Mouse (Mus musculus): Measurements from ENCODE around the gene Slc25a11. TPM values are rescaled to one million over a fixed set of nuclear protein-coding genes. Genes with fewer than 3 reads are reported as not detected.

Slc25a11 gene
- polyA plus RNA-seq, 1 experiment from 2014 or later: 152 TPM

DNA sequence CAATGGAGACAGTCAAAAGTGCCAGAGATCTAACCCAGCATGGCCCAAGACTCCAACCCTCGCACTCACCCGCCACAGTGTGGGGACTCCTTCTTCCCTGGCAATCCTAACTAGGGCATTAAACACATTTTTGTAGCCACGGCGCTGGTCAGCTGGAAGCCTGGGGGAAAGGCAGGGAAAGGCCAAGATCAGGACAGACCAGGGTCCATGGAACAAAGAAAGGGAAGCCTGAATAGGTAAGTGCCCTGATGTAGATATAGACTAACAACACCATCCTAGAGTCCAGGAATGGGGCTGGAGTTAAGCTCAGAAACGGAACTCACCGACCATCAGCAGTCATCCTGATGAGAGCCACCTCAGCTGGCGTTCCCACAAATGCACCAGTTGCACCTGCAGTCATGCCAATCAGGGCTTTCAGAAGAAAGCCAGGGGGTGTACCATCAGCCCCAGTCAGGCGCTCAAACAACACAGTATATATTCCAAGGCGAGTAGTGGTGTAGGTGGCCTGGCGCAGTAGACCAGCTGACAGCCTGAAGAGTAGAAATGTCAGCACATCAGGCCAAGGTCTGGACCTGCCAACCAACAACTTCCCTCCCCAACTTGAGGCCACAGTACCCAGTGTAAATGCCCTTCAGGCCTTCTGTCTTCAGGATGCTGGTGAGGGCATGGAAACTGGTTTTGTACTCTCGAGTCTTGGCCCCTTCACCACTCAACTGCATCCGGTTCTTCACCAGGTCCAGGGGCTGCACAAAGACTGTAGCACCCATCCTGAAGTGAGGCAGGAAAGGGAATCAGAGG, 1.6 kb downstream of the Slc25a11 start:
- Histone ChIP-seq H3K9ac (peak overlapping the region; percentile 81), H3K4me2 (replicated peaks) (peak overlapping the region; percentile 86), H3K9me3 (no peaks in the 10 kb centered on the region), H3K27ac (no peak overlapping the region), H3K4me3 (peak overlapping the region; percentile 67), H3K27me3 (replicated peaks) (no peaks in the 10 kb centered on the region; the same call in 1 of the 2 replicates), H3K4me1 (peaks cover 33% of the 10 kb centered on the region), H3K36me3 (peaks cover 44% of the 10 kb centered on the region)
- ATAC-seq (ENCODE audit: low FRiP score, low read depth): no peak
- 93% methylated on average over 12 of the region's 12 CpGs for WGBS

DNA sequence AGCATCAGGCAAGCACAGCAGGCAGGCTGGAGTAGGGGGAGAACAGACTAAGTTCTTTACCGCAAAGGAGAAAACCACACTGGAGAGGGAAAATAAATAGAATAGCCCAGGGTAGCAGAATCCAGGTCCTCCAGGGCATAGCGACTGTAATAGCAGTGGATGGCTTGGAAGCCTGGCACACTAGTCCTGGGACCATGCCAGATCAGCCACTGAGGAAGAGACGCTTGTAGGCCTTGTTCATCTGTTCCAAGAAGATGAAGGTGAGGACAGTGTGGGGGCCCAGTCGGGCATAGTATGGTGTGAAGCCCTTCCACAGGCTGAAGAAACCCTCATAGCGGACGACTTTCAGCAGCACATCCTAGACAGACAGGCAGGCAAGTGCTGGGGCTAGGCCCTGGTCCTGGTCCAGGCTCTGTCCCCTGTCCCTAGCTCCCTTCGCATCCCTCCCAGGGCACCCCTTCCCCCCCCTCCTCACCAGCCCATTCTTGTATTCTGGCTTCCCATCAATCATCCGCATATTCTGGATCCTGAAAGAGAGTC, 2.6 kb downstream of the Slc25a11 start:
- 96% methylated on average over 8 of the region's 8 CpGs for WGBS
- H3K4me2 ChIP-seq (replicated peaks): no peak overlapping the region
- no peak for ATAC-seq (ENCODE audit: low FRiP score, low read depth)
- H3K27me3 ChIP-seq (replicated peaks): no peaks in the 10 kb centered on the region; the same call in 1 of the 2 replicates
- peaks cover 34% of the 10 kb centered on the region for H3K36me3 ChIP-seq
- 0 out of 2 replicates have a peak overlapping the region, but pooled peaks have one; percentile 21 for H3K9ac ChIP-seq
- no peak overlapping the region for H3K4me3 ChIP-seq
- H3K27ac ChIP-seq: no peak overlapping the region
- no peaks in the 10 kb centered on the region for H3K9me3 ChIP-seq
- peaks cover 32% of the 10 kb centered on the region for H3K4me1 ChIP-seq

DNA sequence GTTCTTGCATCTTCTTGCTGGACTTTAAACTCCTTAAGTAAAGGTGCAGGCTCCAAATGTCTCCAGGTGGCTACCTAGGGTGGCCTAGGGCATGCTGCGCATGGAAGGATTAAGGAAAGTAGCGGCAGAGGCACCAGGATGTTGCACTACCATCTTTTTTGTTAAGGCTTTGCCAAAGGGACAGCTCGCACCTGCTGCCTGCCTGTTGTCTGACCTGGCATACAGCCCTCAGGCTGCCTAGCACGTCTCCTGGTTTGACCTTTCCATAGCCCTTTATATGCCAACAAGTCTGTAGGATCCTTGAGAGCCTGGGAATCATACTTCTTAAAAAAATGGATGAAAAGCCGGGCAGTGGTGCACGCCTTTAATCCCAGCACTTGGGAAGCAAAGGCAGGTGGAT, 4.2 kb downstream of the Slc25a11 start:
- no peaks in the 10 kb centered on the region for H3K9me3 ChIP-seq
- H3K9ac ChIP-seq: no peak overlapping the region
- peaks cover 19% of the 10 kb centered on the region for H3K4me1 ChIP-seq
- H3K27me3 ChIP-seq (replicated peaks): no peaks in the 10 kb centered on the region; the same call in 1 of the 2 replicates
- H3K4me2 ChIP-seq (replicated peaks): no peak overlapping the region
- 92% methylated on average over 6 of the region's 6 CpGs for WGBS
- no peak overlapping the region for H3K27ac ChIP-seq
- no peak for ATAC-seq (ENCODE audit: low FRiP score, low read depth)
- no peak overlapping the region for H3K4me3 ChIP-seq
- H3K36me3 ChIP-seq: peaks cover 26% of the 10 kb centered on the region

GRCm38 (mm10) chr11:70641241-70641640, 6.0 kb downstream of the Slc25a11 start:
- H3K9me3 ChIP-seq: no peaks in the 10 kb centered on the region
- H3K9ac ChIP-seq: no peak overlapping the region
- no peak overlapping the region for H3K4me2 ChIP-seq (replicated peaks)
- no peaks in the 10 kb centered on the region; the same call in 1 of the 2 replicates for H3K27me3 ChIP-seq (replicated peaks)
- peaks cover 26% of the 10 kb centered on the region for H3K36me3 ChIP-seq
- no peak overlapping the region for H3K27ac ChIP-seq
- ATAC-seq (ENCODE audit: low FRiP score, low read depth): no peak
- WGBS: 86% methylated on average over 7 of the region's 7 CpGs
- H3K4me3 ChIP-seq: no peak overlapping the region
- peaks cover 13% of the 10 kb centered on the region for H3K4me1 ChIP-seq

DNA sequence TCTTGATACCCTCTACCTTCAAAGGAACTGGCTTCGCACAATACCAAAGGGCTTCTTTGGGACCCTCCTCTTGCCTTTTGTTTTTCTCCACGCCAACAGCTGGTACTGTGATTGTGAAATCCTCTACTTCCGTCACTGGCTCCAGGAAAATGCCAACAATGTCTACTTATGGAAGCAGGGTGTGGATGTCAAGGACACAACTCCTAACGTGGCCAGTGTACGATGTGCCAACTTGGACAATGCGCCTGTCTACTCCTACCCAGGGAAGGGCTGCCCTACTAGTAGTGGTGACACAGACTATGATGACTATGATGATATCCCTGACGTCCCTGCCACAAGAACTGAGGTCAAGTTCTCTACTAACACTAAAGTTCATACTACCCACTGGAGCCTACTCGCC, 7.3 kb downstream of the Slc25a11 start:
- WGBS: 84% methylated on average over 8 of the region's 8 CpGs
- H3K4me1 ChIP-seq: 0 out of 2 replicates have a peak, but pooled peaks cover under 1% of the 10 kb centered on the region

GRCm38 (mm10) chr11:70638714-70639278, 8.5 kb downstream of the Slc25a11 start, which contains the start of gene Gp1ba:
Gp1ba (plus strand) TSS chr11:70639122.
- Histone ChIP-seq H3K36me3 (peaks cover 8% of the 10 kb centered on the region; the same call in 1 of the 2 replicates), H3K4me3 (no peak within 1 kb of the TSS), H3K4me1 (no peaks in the 10 kb centered on the region), H3K4me2 (replicated peaks) (no peak within 1 kb of the TSS), H3K9ac (no peak within 1 kb of the TSS), H3K27me3 (replicated peaks) (no peaks in the 10 kb centered on the region; the same call in 1 of the 2 replicates), H3K27ac (no peak within 1 kb of the TSS), H3K9me3 (no peaks in the 10 kb centered on the region)
- 59% methylated on average over 5 of the region's 5 CpGs for WGBS
- no peak for ATAC-seq (ENCODE audit: low FRiP score, low read depth)

More for the DNA sequence above, 7.3 kb downstream of the Slc25a11 start:
- H3K4me3 ChIP-seq: no peak overlapping the region
- H3K9ac ChIP-seq: no peak overlapping the region
- no peak overlapping the region for H3K27ac ChIP-seq
- no peaks in the 10 kb centered on the region; the same call in 1 of the 2 replicates for H3K27me3 ChIP-seq (replicated peaks)
- no peak overlapping the region for H3K4me2 ChIP-seq (replicated peaks)
- peaks cover 18% of the 10 kb centered on the region for H3K36me3 ChIP-seq
- ATAC-seq (ENCODE audit: low FRiP score, low read depth): no peak
- no peaks in the 10 kb centered on the region for H3K9me3 ChIP-seq

DNA sequence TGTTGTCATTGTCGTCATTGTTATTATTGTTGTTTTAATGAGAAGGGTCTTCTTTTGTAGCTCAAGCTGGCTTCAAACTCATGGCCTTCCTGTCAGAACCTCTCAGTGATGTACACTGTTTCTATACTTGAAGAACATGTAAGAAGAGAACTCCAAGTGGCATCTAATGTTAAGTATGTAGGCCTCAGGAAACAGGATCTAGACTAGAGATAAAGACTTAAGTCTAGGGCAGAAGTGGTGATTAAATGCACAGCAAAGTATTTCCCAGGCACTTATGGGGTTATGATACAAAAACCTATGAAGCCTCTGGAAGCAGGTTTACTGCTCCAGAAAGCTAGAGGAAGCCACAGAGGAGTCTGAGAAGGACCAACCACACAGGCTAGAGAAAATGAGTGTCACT, 9.0 kb downstream of the Slc25a11 start:
- Histone ChIP-seq H3K4me2 (replicated peaks) (no peak overlapping the region), H3K27me3 (replicated peaks) (no peaks in the 10 kb centered on the region; the same call in 1 of the 2 replicates), H3K9ac (no peak overlapping the region), H3K4me1 (no peaks in the 10 kb centered on the region), H3K4me3 (no peak overlapping the region), H3K36me3 (peaks cover 5% of the 10 kb centered on the region; the same call in 1 of the 2 replicates), H3K27ac (no peak overlapping the region), H3K9me3 (no peaks in the 10 kb centered on the region)
- no peak for ATAC-seq (ENCODE audit: low FRiP score, low read depth)
- WGBS: 81% methylated on average over 1 of the region's 1 CpGs

DNA sequence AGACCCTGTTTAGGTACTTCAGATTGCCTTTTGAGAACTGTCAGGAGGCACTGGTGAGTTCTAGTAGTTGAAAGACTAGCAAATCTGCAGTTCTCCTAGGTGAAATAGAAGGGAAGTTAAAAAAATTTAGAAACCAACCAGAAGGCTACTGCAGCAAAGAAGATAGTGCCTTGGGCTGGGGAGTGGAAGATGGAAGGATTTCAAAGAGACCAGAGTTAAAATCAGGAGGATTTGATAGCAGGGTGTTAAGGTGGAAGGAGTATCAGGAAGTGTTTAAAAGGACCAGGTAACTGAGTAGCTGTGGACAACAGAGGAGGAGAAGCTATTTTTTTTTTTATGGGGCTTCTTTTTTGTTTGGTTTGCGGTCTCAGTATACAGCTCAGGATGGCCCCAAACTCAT, 9.5 kb downstream of the Slc25a11 start:
- WGBS: 88% methylated on average over 1 of the region's 1 CpGs
- Histone ChIP-seq H3K36me3 (peaks cover under 1% of the 10 kb centered on the region; the same call in 1 of the 2 replicates), H3K9ac (no peak overlapping the region), H3K9me3 (no peaks in the 10 kb centered on the region), H3K27me3 (replicated peaks) (no peaks in the 10 kb centered on the region; the same call in 1 of the 2 replicates), H3K4me1 (no peaks in the 10 kb centered on the region), H3K4me3 (no peak overlapping the region), H3K27ac (no peak overlapping the region), H3K4me2 (replicated peaks) (no peak overlapping the region)
- no peak for ATAC-seq (ENCODE audit: low FRiP score, low read depth)

DNA sequence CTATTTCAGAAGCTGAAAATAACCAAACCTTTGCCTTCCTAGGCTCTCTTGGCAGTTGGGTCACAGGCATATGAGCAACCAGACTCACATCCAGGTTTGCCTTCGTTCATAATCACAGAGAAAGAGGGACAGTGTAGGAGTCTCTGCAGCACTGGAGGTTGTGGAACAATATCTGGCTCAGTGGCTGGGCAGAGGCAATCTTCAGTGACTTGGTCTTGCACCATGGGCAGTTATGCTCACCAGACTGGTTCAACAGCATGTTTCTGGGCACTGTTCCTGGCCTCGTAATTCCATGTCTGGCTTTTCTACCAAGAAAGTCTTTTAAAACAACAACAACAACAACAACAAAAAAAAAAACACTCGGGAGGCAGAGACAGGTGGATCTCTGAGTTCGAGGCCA, 11.7 kb downstream of the Slc25a11 start:
- H3K9ac ChIP-seq: no peak overlapping the region
- H3K4me3 ChIP-seq: no peak overlapping the region
- no peaks in the 10 kb centered on the region for H3K36me3 ChIP-seq
- H3K4me1 ChIP-seq: no peaks in the 10 kb centered on the region
- no peaks in the 10 kb centered on the region for H3K9me3 ChIP-seq
- H3K4me2 ChIP-seq (replicated peaks): no peak overlapping the region
- no peaks in the 10 kb centered on the region; the same call in 1 of the 2 replicates for H3K27me3 ChIP-seq (replicated peaks)
- WGBS: 84% methylated on average over 4 of the region's 4 CpGs
- no peak for ATAC-seq (ENCODE audit: low FRiP score, low read depth)
- H3K27ac ChIP-seq: no peak overlapping the region

GRCm38 (mm10) chr11:70630129-70630528, 17.1 kb downstream of the Slc25a11 start:
- H3K9ac ChIP-seq: no peak overlapping the region
- ATAC-seq (ENCODE audit: low FRiP score, low read depth): no peak
- no peak overlapping the region for H3K27ac ChIP-seq
- no peaks in the 10 kb centered on the region for H3K36me3 ChIP-seq
- no peak overlapping the region for H3K4me2 ChIP-seq (replicated peaks)
- no peaks in the 10 kb centered on the region for H3K4me1 ChIP-seq
- WGBS: 84% methylated on average over 7 of the region's 7 CpGs
- H3K27me3 ChIP-seq (replicated peaks): no peaks in the 10 kb centered on the region
- H3K9me3 ChIP-seq: no peaks in the 10 kb centered on the region
- no peak overlapping the region for H3K4me3 ChIP-seq

DNA sequence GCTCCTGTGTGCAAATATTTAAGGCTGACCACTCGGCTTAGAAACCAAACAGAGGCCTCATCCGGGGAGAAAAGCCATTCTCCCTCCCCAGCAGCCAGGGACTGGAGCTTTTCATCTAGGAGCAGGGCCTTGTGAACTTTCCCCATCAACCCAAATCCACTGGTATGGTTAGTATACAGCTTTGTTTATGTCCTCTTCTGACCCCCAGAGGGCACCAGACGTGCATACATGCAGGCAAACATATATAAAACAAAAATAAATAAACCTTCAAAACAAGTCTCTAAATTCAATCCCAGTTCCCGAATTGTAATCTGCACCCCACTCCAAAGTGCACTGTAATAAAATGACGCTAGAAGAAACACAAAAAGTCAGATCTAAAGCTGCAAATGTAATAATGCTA, 17.7 kb downstream of the Slc25a11 start:
- Histone ChIP-seq H3K27me3 (replicated peaks) (no peaks in the 10 kb centered on the region), H3K9ac (no peak overlapping the region), H3K4me2 (replicated peaks) (no peak overlapping the region), H3K4me3 (no peak overlapping the region), H3K27ac (no peak overlapping the region), H3K4me1 (no peaks in the 10 kb centered on the region), H3K9me3 (no peaks in the 10 kb centered on the region), H3K36me3 (no peaks in the 10 kb centered on the region)
- WGBS: 58% methylated on average over 5 of the region's 5 CpGs
- ATAC-seq (ENCODE audit: low FRiP score, low read depth): no peak

DNA sequence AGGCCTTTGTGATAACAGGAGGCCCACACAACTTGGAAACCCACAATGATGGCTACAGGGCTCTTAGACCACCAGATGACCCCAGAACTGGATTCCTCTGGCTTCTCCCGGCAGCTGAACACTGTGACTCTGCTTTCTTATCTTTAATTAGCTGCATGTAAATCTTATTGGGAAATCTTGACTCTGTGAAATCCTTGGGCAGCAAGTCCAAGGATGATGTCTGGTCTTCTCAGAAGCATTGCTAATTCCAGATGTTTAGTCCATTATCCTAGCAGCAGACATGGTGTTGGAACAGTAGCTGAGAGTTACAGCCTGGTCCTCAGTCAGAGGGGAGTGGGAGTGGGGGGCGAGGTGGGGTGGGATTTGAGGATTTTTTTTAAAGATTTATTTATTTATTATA, 18.8 kb downstream of the Slc25a11 start:
- no peak overlapping the region for H3K9ac ChIP-seq
- H3K27ac ChIP-seq: no peak overlapping the region
- no peaks in the 10 kb centered on the region for H3K36me3 ChIP-seq
- ATAC-seq (ENCODE audit: low FRiP score, low read depth): no peak
- WGBS: 78% methylated on average over 2 of the region's 2 CpGs
- no peak overlapping the region for H3K4me2 ChIP-seq (replicated peaks)
- H3K4me3 ChIP-seq: no peak overlapping the region
- no peaks in the 10 kb centered on the region for H3K27me3 ChIP-seq (replicated peaks)
- no peaks in the 10 kb centered on the region for H3K9me3 ChIP-seq
- no peaks in the 10 kb centered on the region for H3K4me1 ChIP-seq

Measured in neural tube, embryonic 12.5 days (tissue).